Mouse (Mus musculus) heart, adult 2 months (tissue): Measurements from ENCODE around the gene Cacna2d4.

Source experiments
- CTCF ChIP-seq: fragments of 200-600 bp; IDR thresholded peaks from 2 replicates; pipeline ENCODE4 v1.8.1; 2022; ENCODE audit warnings: antibody characterized with exemption, mild to moderate bottlenecking, moderate library complexity
- POLR2A ChIP-seq: fragments of 200-500 bp; IDR thresholded peaks from 2 replicates; pipeline ENCODE4 v1.6.1; 2011; ENCODE audit warnings: mild to moderate bottlenecking, low read depth, low read length, control low read depth; ENCODE audit not compliant: insufficient read depth

DNA sequence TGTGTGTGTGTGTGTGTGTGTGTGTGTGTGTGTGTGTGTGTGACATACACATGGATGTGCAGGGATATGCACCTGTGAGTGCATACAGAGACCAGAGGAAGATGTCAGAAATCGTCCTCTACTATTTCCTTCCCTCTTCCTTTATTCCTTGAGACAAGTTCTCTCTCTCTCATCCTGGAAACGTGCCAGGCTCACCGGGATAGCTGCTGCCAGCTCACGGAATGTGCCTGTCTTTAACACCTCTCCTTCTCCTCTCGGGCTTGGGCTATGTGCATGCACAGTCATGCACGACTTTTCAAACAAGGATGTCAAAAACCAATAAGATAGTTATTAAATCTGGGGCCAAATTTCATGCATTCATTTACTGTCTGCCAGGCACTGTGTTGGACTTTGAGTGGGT, 48.7 kb upstream of the Cacna2d4 start:
- TF ChIP-seq POLR2A (no peak), CTCF (no peak)
